Mouse (Mus musculus): ENCODE measurements at regions not wholly inside any gene's neighbourhood (a gene's known extent, or its start where the extent isn't known, plus 50 kb on each side); places are given as distances from the start of the nearest gene placed in this dataset.

- Histone ChIP-seq H3K79me2 (ENCODE audit: control insufficient read depth, insufficient read depth) (no peaks in the 10 kb centered on the region), H3K36me3 (ENCODE audit: control insufficient read depth, insufficient read depth) (no peaks in the 10 kb centered on the region), H3ac (ENCODE audit: control insufficient read depth, insufficient read length) (no peak overlapping the region), H3K4me2 (ENCODE audit: low read depth) (no peak overlapping the region), H3K27me3 (ENCODE audit: control insufficient read depth, insufficient read depth, insufficient read length) (no peaks in the 10 kb centered on the region), H3K4me3 (no peak overlapping the region)
- TF ChIP-seq CEBPB (IDR thresholded peaks at IDR 0.05; ENCODE audit: insufficient read depth, poor library complexity, severe bottlenecking) (no peak), TCF12 (IDR thresholded peaks at IDR 0.05; ENCODE audit: insufficient read depth, poor library complexity, severe bottlenecking) (no peak), MYOD1 (IDR thresholded peaks at IDR 0.05; ENCODE audit: control insufficient read depth in 1 of 3, insufficient read length in 2 of 3, low read depth in 2 of 3) (no peak), SRF (IDR thresholded peaks at IDR 0.05; ENCODE audit: control insufficient read depth, insufficient read length, low read depth) (no peak), POLR2AphosphoS2 (IDR thresholded peaks at IDR 0.05; ENCODE audit: insufficient read length, low read depth) (no peak)
Measured at GRCm38 (mm10) chr3:57910020-57910419, 62.1 kb upstream of the Pfn2 start.

- no peaks in the 10 kb centered on the region for H3K36me3 ChIP-seq (ENCODE audit: control insufficient read depth, insufficient read depth)
- no peak overlapping the region for H3ac ChIP-seq (ENCODE audit: control insufficient read depth, insufficient read length)
- H3K4me3 ChIP-seq, result no peak overlapping the region
- TF ChIP-seq POLR2A (IDR thresholded peaks at IDR 0.05; ENCODE audit: insufficient read length, low read depth) (no peak), MYOG (IDR thresholded peaks at IDR 0.05; ENCODE audit: control insufficient read depth in 1 of 3, insufficient read depth in 1 of 3, insufficient read length in 2 of 3, low read depth in 2 of 3) (no peak), CEBPB (IDR thresholded peaks at IDR 0.05; ENCODE audit: insufficient read depth, poor library complexity, severe bottlenecking) (no peak), TCF3 (IDR thresholded peaks at IDR 0.05; ENCODE audit: insufficient read length, low read depth) (no peak), E2F4 (IDR thresholded peaks at IDR 0.05; ENCODE audit: insufficient read depth) (no peak), MYOD1 (IDR thresholded peaks at IDR 0.05; ENCODE audit: control insufficient read depth in 1 of 3, insufficient read length in 2 of 3, low read depth in 2 of 3) (no peak), POLR2AphosphoS2 (IDR thresholded peaks at IDR 0.05; ENCODE audit: insufficient read length, low read depth) (no peak), TCF12 (IDR thresholded peaks at IDR 0.05; ENCODE audit: insufficient read depth, poor library complexity, severe bottlenecking) (no peak), USF1 (IDR thresholded peaks at IDR 0.05; ENCODE audit: low read depth) (no peak), REST (IDR thresholded peaks at IDR 0.05; ENCODE audit: insufficient read depth, insufficient read length) (no peak), MAX (IDR thresholded peaks at IDR 0.05; ENCODE audit: low read depth) (no peak)
- H3K27me3 ChIP-seq (ENCODE audit: control insufficient read depth, insufficient read depth, insufficient read length), result no peaks in the 10 kb centered on the region
- H3K79me2 ChIP-seq (ENCODE audit: control insufficient read depth, insufficient read depth), result no peaks in the 10 kb centered on the region
- no peak overlapping the region for H3K4me2 ChIP-seq (ENCODE audit: low read depth)
Measured at GRCm38 (mm10) chr3:57911831-57912596, 64.1 kb upstream of the Pfn2 start.

GRCm38 (mm10) chr3:57912650-57913343, 64.9 kb upstream of the Pfn2 start:
- Histone ChIP-seq H3K4me2 (ENCODE audit: low read depth) (no peak overlapping the region), H3K4me3 (no peak overlapping the region), H3K36me3 (ENCODE audit: control insufficient read depth, insufficient read depth) (no peaks in the 10 kb centered on the region), H3K79me2 (ENCODE audit: control insufficient read depth, insufficient read depth) (no peaks in the 10 kb centered on the region), H3ac (ENCODE audit: control insufficient read depth, insufficient read length) (no peak overlapping the region), H3K27me3 (ENCODE audit: control insufficient read depth, insufficient read depth, insufficient read length) (no peaks in the 10 kb centered on the region)
- no peak for TF ChIP-seq TCF3 (IDR thresholded peaks at IDR 0.05; ENCODE audit: insufficient read length, low read depth)
- no peak for TF ChIP-seq CEBPB (IDR thresholded peaks at IDR 0.05; ENCODE audit: insufficient read depth, poor library complexity, severe bottlenecking)
- no peak for TF ChIP-seq POLR2AphosphoS2 (IDR thresholded peaks at IDR 0.05; ENCODE audit: insufficient read length, low read depth)
- TF ChIP-seq MYOD1 (IDR thresholded peaks at IDR 0.05; ENCODE audit: control insufficient read depth in 1 of 3, insufficient read length in 2 of 3, low read depth in 2 of 3), result no peak
- no peak for TF ChIP-seq E2F4 (IDR thresholded peaks at IDR 0.05; ENCODE audit: insufficient read depth)
- TF ChIP-seq POLR2A (IDR thresholded peaks at IDR 0.05; ENCODE audit: insufficient read length, low read depth), result no peak
- no peak for TF ChIP-seq SRF (IDR thresholded peaks at IDR 0.05; ENCODE audit: control insufficient read depth, insufficient read length, low read depth)
- no peak for TF ChIP-seq MAX (IDR thresholded peaks at IDR 0.05; ENCODE audit: low read depth)
- no peak for TF ChIP-seq MYOG (IDR thresholded peaks at IDR 0.05; ENCODE audit: control insufficient read depth in 1 of 3, insufficient read depth in 1 of 3, insufficient read length in 2 of 3, low read depth in 2 of 3)
- TF ChIP-seq USF1 (IDR thresholded peaks at IDR 0.05; ENCODE audit: low read depth), result no peak
- TF ChIP-seq REST (IDR thresholded peaks at IDR 0.05; ENCODE audit: insufficient read depth, insufficient read length), result no peak
- TF ChIP-seq TCF12 (IDR thresholded peaks at IDR 0.05; ENCODE audit: insufficient read depth, poor library complexity, severe bottlenecking), result no peak

- H3K36me3 ChIP-seq (ENCODE audit: control insufficient read depth, insufficient read depth), result no peaks in the 10 kb centered on the region
- H3ac ChIP-seq (ENCODE audit: control insufficient read depth, insufficient read length), result no peak overlapping the region
- H3K4me2 ChIP-seq (ENCODE audit: low read depth), result no peak overlapping the region
- TF ChIP-seq TCF3 (IDR thresholded peaks at IDR 0.05; ENCODE audit: insufficient read length, low read depth) (no peak), REST (IDR thresholded peaks at IDR 0.05; ENCODE audit: insufficient read depth, insufficient read length) (no peak), USF1 (IDR thresholded peaks at IDR 0.05; ENCODE audit: low read depth) (no peak), TCF12 (IDR thresholded peaks at IDR 0.05; ENCODE audit: insufficient read depth, poor library complexity, severe bottlenecking) (no peak), POLR2AphosphoS2 (IDR thresholded peaks at IDR 0.05; ENCODE audit: insufficient read length, low read depth) (no peak)
- no peaks in the 10 kb centered on the region for H3K79me2 ChIP-seq (ENCODE audit: control insufficient read depth, insufficient read depth)
- no peaks in the 10 kb centered on the region for H3K27me3 ChIP-seq (ENCODE audit: control insufficient read depth, insufficient read depth, insufficient read length)
- H3K4me3 ChIP-seq, result no peak overlapping the region
Measured at GRCm38 (mm10) chr3:57914687-57915086, 66.8 kb upstream of the Pfn2 start.

- no peak for TF ChIP-seq USF1 (IDR thresholded peaks at IDR 0.05; ENCODE audit: low read depth)
- TF ChIP-seq TCF12 (IDR thresholded peaks at IDR 0.05; ENCODE audit: insufficient read depth, poor library complexity, severe bottlenecking), result no peak
- no peak for TF ChIP-seq MAX (IDR thresholded peaks at IDR 0.05; ENCODE audit: low read depth)
- no peak for TF ChIP-seq SRF (IDR thresholded peaks at IDR 0.05; ENCODE audit: control insufficient read depth, insufficient read length, low read depth)
- TF ChIP-seq REST (IDR thresholded peaks at IDR 0.05; ENCODE audit: insufficient read depth, insufficient read length), result no peak
- TF ChIP-seq POLR2AphosphoS2 (IDR thresholded peaks at IDR 0.05; ENCODE audit: insufficient read length, low read depth), result no peak
- TF ChIP-seq CEBPB (IDR thresholded peaks at IDR 0.05; ENCODE audit: insufficient read depth, poor library complexity, severe bottlenecking), result no peak
- no peak for TF ChIP-seq E2F4 (IDR thresholded peaks at IDR 0.05; ENCODE audit: insufficient read depth)
- Histone ChIP-seq H3K79me2 (ENCODE audit: control insufficient read depth, insufficient read depth) (no peaks in the 10 kb centered on the region), H3K27me3 (ENCODE audit: control insufficient read depth, insufficient read depth, insufficient read length) (no peaks in the 10 kb centered on the region), H3K4me3 (no peak overlapping the region), H3K4me2 (ENCODE audit: low read depth) (no peak overlapping the region), H3K36me3 (ENCODE audit: control insufficient read depth, insufficient read depth) (no peaks in the 10 kb centered on the region), H3ac (ENCODE audit: control insufficient read depth, insufficient read length) (no peak overlapping the region)
Measured at GRCm38 (mm10) chr3:57918913-57919312, 71.0 kb upstream of the Pfn2 start.
